Mouse (Mus musculus): ENCODE measurements at regions not wholly inside any gene's neighbourhood (a gene's known extent, or its start where the extent isn't known, plus 50 kb on each side); places are given as distances from the start of the nearest gene placed in this dataset.

GRCm38 (mm10) chr4:93450831-93451230, 115.5 kb upstream of the Tusc1 start:
- DNase-seq (ENCODE audit: low read depth in 3 of 3, low spot score in 3 of 3) = no peak
- TF ChIP-seq CTCF (IDR thresholded peaks at IDR 0.05; ENCODE audit: low read depth) = no peak
- no peak for TF ChIP-seq EP300 (IDR thresholded peaks at IDR 0.05; ENCODE audit: low read depth)
- WGBS (ENCODE audit: insufficient replicate concordance) = 43% methylated on average over 1 of the region's 1 CpGs
- Histone ChIP-seq H3K4me3 (ENCODE audit: insufficient read depth in 1 of 2, low read depth in 2 of 2, low read length in 2 of 2) (no peak overlapping the region), H3K9ac (replicated peaks) (no peak overlapping the region), H3K4me1 (replicated peaks; ENCODE audit: control insufficient read depth in 2 of 2, insufficient read depth in 2 of 2, low read length in 1 of 2) (no peaks in the 10 kb centered on the region), H3K9me3 (ENCODE audit: control insufficient read depth, low read length) (no peaks in the 10 kb centered on the region), H3K4me2 (ENCODE audit: low read depth) (no peak overlapping the region), H3K27ac (no peak overlapping the region), H3K36me3 (replicated peaks; ENCODE audit: control insufficient read depth, insufficient read depth, low read depth) (no peaks in the 10 kb centered on the region), H3K27me3 (ENCODE audit: control insufficient read depth, insufficient read depth, low read length) (no peaks in the 10 kb centered on the region)
- no peak for ATAC-seq (ENCODE audit: insufficient read depth)

DNA sequence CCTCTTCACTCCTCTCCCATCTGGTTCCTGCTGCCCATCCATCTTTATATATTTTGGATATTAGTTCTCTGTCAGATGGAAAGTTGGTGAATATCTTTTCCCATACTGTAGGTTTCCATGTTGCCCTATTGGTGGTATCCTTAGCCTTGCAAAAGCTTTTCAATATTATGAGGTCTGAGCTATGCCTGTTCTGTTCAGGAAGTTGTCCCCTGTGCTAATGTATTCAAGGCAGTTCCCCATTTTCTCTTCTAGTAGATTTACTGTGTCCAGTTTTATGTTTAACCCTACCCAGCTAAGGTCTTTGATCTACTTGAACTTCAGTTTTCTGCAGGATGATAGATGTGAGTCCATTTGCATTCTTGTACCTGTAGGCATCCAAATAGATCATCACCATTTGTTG, 109.4 kb upstream of the Tusc1 start:
- H3K36me3 ChIP-seq (replicated peaks; ENCODE audit: control insufficient read depth, insufficient read depth, low read depth) = no peaks in the 10 kb centered on the region
- ATAC-seq (ENCODE audit: insufficient read depth) (no peak), DNase-seq (ENCODE audit: low read depth in 3 of 3, low spot score in 3 of 3) (no peak)
- H3K9me3 ChIP-seq (ENCODE audit: control insufficient read depth, low read length) = no peaks in the 10 kb centered on the region
- H3K4me2 ChIP-seq (ENCODE audit: low read depth) = no peak overlapping the region
- no peak overlapping the region for H3K4me3 ChIP-seq (ENCODE audit: insufficient read depth in 1 of 2, low read depth in 2 of 2, low read length in 2 of 2)
- H3K27me3 ChIP-seq (ENCODE audit: control insufficient read depth, insufficient read depth, low read length) = no peaks in the 10 kb centered on the region
- TF ChIP-seq EP300 (IDR thresholded peaks at IDR 0.05; ENCODE audit: low read depth) (no peak), CTCF (IDR thresholded peaks at IDR 0.05; ENCODE audit: low read depth) (no peak)
- H3K4me1 ChIP-seq (replicated peaks; ENCODE audit: control insufficient read depth in 2 of 2, insufficient read depth in 2 of 2, low read length in 1 of 2) = no peaks in the 10 kb centered on the region
- H3K27ac ChIP-seq = no peak overlapping the region
- H3K9ac ChIP-seq (replicated peaks) = no peak overlapping the region

GRCm38 (mm10) chr4:93438587-93439336, 103.5 kb upstream of the Tusc1 start:
- Histone ChIP-seq H3K4me1 (replicated peaks; ENCODE audit: control insufficient read depth in 2 of 2, insufficient read depth in 2 of 2, low read length in 1 of 2) (no peaks in the 10 kb centered on the region), H3K27ac (no peak overlapping the region), H3K4me3 (ENCODE audit: insufficient read depth in 1 of 2, low read depth in 2 of 2, low read length in 2 of 2) (no peak overlapping the region), H3K9me3 (ENCODE audit: control insufficient read depth, low read length) (no peaks in the 10 kb centered on the region), H3K36me3 (replicated peaks; ENCODE audit: control insufficient read depth, insufficient read depth, low read depth) (no peaks in the 10 kb centered on the region), H3K27me3 (ENCODE audit: control insufficient read depth, insufficient read depth, low read length) (no peaks in the 10 kb centered on the region), H3K9ac (replicated peaks) (no peak overlapping the region), H3K4me2 (ENCODE audit: low read depth) (no peak overlapping the region)
- DNase-seq (ENCODE audit: low read depth in 3 of 3, low spot score in 3 of 3) = no peak
- no peak for TF ChIP-seq EP300 (IDR thresholded peaks at IDR 0.05; ENCODE audit: low read depth)
- no peak for TF ChIP-seq CTCF (IDR thresholded peaks at IDR 0.05; ENCODE audit: low read depth)
- no peak for ATAC-seq (ENCODE audit: insufficient read depth)
- 64% methylated on average over 3 of the region's 3 CpGs for WGBS (ENCODE audit: insufficient replicate concordance)

DNA sequence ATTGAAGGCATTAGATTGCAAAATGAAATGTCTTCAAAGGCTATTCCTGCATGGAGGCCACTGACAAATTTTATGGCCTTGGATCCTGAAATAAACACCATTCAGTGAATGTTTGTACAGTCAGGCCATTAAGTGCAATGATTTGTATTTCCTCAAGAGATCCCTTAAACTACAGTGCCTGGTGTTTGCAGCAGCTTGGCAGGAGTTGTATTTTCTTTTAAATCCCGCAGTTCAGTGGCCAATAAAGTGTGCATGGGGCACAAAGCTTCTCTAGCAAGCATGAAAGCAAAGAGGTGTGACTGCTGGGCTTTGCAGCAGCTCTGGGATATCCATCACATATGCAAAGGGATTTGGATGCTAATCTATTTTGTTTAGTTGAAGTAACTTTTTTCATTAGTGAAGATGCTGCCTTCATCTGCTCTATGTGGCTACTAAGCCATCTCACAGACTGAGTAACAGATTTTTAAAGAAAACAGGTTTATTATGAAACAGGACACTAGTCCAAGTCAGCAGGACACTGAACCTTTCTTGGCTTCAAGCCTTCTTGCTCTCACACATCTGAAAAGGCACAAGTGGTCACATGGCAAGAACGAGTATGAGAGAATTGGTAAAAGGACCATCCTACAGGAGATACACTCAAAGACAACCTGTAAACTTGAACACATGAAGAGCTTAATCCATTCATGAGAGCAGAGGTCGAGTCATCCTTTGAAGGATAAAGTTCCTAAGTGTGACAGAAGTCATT, 102.2 kb upstream of the Tusc1 start:
- no peak overlapping the region for H3K4me2 ChIP-seq (ENCODE audit: low read depth)
- no peaks in the 10 kb centered on the region for H3K27me3 ChIP-seq (ENCODE audit: control insufficient read depth, insufficient read depth, low read length)
- H3K4me3 ChIP-seq (ENCODE audit: insufficient read depth in 1 of 2, low read depth in 2 of 2, low read length in 2 of 2) = no peak overlapping the region
- DNase-seq (ENCODE audit: low read depth in 3 of 3, low spot score in 3 of 3) (no peak), ATAC-seq (ENCODE audit: insufficient read depth) (no peak)
- no peaks in the 10 kb centered on the region for H3K4me1 ChIP-seq (replicated peaks; ENCODE audit: control insufficient read depth in 2 of 2, insufficient read depth in 2 of 2, low read length in 1 of 2)
- no peak overlapping the region for H3K9ac ChIP-seq (replicated peaks)
- TF ChIP-seq EP300 (IDR thresholded peaks at IDR 0.05; ENCODE audit: low read depth) (no peak), CTCF (IDR thresholded peaks at IDR 0.05; ENCODE audit: low read depth) (no peak)
- 32% methylated on average over 3 of the region's 3 CpGs for WGBS (ENCODE audit: insufficient replicate concordance)
- no peaks in the 10 kb centered on the region for H3K36me3 ChIP-seq (replicated peaks; ENCODE audit: control insufficient read depth, insufficient read depth, low read depth)
- no peaks in the 10 kb centered on the region for H3K9me3 ChIP-seq (ENCODE audit: control insufficient read depth, low read length)
- no peak overlapping the region for H3K27ac ChIP-seq

GRCm38 (mm10) chr4:93412695-93413094, 77.4 kb upstream of the Tusc1 start:
- no peaks in the 10 kb centered on the region for H3K9me3 ChIP-seq (ENCODE audit: control insufficient read depth, low read length)
- no peak for ATAC-seq (ENCODE audit: insufficient read depth)
- no peaks in the 10 kb centered on the region for H3K27me3 ChIP-seq (ENCODE audit: control insufficient read depth, insufficient read depth, low read length)
- TF ChIP-seq CTCF (IDR thresholded peaks at IDR 0.05; ENCODE audit: low read depth) = no peak
- DNase-seq (ENCODE audit: low read depth in 3 of 3, low spot score in 3 of 3) = no peak
- no peak overlapping the region for H3K4me2 ChIP-seq (ENCODE audit: low read depth)
- H3K27ac ChIP-seq = no peak overlapping the region
- H3K4me3 ChIP-seq (ENCODE audit: insufficient read depth in 1 of 2, low read depth in 2 of 2, low read length in 2 of 2) = no peak overlapping the region
- H3K36me3 ChIP-seq (replicated peaks; ENCODE audit: control insufficient read depth, insufficient read depth, low read depth) = no peaks in the 10 kb centered on the region
- H3K4me1 ChIP-seq (replicated peaks; ENCODE audit: control insufficient read depth in 2 of 2, insufficient read depth in 2 of 2, low read length in 1 of 2) = no peaks in the 10 kb centered on the region
- no peak overlapping the region for H3K9ac ChIP-seq (replicated peaks)
